Mouse (Mus musculus) fat pad, adult 2 months (tissue): ENCODE results near the gene Jade1.

Experiments
- DNase-seq: peaks from one replicate; pipeline ENCODE4 v3.0.0-alpha.2; 2011; ENCODE audit warnings: low read depth, low spot score; ENCODE audit errors: extremely low read depth

The Jade1 gene

DNA sequence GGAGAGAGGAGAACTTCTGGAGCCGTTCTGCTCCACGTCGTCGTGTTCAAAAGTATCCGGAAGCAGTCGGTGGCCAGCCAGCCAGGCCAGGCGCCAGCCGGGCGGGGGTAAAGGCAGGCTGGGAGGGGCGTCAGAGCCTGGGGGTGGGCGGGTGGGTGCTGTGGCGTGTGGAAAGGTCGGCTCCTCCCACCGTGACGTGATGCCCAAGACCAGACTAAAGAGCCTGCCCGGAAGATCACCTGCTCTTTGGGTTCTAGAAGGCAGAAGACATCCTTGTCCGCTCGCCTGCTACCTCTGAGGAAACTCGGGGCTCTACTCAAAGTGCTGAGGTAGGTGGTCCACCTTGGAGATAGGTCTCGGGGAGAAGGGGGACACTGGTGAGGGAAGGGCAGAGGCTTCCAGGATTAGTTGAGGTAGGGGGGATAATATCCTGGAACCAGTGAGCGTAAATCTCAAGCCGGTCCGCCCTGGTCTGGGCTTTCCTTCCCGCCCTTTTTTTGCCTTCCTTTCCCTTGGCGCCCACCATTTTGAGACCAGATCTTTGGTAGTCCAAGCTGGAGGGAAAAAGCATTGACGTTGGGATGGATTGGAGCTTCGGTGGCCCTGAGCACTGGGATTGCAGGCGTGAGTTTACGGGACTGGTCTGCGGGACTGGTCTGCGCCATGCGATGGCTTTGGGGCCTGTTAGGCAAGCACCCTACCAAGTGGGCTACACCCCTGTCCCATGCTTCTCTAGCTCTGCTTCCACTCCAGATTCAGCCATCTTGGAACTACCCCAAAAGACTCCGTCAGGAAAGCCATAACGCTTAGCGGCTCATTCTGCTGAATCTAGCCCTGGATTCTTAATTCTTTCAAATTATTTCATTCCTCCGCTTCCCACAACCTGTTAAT, at the start of gene Jade1:
Jade1 (plus strand) TSS at position 241 of the 891 bp plus-strand sequence.
- DNase-seq = no peak

GRCm38 (mm10) chr3:41509441-41509840, 46.1 kb upstream of the Jade1 start:
- peak; percentile 99 for DNase-seq

DNA sequence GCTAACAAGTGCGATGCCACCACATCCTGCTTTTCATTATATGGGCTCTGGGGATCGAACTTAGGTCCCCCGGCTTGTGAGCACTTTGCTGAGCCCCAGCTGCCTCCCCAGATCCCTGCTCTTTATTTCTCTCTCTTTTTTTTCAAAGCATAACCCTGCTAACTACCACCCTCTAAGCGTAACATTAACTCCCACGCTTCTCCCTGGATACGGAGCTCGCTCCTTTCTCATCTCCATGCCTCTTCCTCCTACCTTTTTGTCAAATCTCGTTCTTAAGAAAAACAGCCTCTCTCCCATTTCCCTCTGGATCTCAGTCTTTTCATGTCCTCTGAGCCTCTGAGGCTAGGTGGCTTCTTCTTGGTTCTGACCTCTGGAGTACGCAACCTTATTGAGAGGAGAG, 45.3 kb upstream of the Jade1 start:
- DNase-seq = no peak

- DNase-seq = no peak
These were observed 44.8 kb upstream of the Jade1 start for GRCm38 (mm10) chr3:41510750-41511149.

GRCm38 (mm10) chr3:41514003-41514402, 41.5 kb upstream of the Jade1 start:
- DNase-seq = no peak

DNA sequence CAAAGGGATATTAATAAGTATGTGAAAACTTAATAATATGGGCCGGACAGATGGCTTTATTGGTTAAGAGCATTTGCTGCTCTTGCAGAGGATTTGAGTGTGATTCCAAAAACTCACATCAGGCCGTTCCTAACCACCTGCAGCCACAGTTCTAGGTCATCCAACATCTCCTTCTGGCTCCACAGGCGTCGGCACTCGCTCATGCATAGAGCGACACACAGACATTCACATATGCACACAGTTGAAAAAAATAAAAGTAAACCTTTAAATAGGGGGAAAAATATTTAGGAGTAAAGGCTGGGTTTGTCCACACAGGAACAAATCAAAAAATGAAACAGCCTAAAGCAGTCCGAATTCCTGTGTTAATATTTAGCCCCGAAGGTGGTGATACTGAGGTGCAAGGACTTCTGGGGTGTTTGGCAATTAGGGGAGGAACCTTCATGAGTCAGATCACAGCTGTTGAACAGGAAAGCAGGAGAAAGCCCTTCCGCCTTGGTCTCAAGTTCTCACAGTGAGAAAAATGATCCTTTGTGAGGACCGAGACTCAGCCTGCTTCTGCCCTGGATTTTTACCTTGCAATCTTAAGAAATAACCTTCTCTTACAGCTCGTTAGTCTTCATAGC, 40.7 kb upstream of the Jade1 start:
- no peak for DNase-seq

DNA sequence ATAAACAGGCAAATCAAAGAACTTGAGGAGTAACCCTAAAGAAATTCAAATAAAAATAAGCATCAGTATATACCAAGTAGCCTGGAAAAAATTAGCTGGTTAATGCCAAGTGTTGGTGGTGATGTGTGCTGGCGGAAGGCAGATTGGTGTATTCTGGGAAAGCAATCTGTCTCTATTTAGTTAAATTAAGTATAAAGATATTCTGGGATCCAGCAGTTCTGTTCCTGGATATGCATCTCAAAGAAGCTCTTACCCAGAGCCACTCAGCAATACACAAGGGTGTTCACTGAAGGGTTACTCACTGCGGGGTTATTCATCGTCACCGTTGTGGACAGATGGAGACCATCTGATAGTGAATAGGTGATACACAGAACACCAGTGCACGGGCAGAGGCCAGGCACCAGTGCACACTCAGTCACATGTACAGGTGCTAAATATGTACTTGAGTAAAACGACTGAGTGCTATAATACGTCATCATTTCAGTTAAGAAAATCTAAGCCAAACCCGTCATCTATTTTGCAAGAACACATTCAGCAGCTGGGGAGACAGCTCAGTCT, 38.5 kb upstream of the Jade1 start:
- no peak for DNase-seq

DNA sequence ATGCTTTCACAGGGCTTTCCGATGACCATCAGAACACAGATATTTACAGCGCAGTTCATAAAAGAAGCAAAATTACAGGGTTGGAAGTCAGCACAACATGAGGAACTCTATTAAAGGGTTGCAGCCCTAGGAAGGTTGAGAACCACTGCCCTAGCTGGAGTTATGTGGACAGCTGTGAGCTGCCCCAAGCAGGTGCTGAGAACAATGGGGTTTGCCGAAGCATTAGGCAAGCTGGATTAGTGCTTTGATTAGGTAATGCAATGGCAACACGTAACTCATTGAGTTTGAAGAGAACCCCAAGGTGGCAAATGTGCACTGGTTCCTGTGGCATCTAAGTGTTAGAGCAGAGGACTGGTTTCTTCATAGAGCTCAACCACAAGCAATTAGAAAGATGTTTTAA, 34.6 kb upstream of the Jade1 start:
- no peak for DNase-seq

DNA sequence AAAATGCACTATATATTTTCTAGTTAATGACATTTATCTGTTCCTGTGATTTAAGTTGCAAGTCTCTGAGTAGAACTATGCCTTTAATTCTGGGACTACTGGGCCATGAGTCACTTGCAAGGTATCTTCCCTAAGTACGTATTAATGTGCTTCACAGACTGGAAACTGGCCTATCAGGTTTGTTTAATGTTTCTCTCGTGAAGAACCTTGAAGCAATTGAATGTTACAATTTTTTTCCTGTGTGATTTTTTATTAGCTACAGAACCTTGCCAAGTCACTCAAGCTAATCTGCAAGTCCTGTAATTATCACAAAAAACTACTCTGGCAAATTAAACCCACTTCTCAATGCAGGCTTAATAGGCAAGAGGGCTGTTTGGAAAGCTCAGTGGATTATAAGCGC, 33.8 kb upstream of the Jade1 start:
- DNase-seq = no peak

DNA sequence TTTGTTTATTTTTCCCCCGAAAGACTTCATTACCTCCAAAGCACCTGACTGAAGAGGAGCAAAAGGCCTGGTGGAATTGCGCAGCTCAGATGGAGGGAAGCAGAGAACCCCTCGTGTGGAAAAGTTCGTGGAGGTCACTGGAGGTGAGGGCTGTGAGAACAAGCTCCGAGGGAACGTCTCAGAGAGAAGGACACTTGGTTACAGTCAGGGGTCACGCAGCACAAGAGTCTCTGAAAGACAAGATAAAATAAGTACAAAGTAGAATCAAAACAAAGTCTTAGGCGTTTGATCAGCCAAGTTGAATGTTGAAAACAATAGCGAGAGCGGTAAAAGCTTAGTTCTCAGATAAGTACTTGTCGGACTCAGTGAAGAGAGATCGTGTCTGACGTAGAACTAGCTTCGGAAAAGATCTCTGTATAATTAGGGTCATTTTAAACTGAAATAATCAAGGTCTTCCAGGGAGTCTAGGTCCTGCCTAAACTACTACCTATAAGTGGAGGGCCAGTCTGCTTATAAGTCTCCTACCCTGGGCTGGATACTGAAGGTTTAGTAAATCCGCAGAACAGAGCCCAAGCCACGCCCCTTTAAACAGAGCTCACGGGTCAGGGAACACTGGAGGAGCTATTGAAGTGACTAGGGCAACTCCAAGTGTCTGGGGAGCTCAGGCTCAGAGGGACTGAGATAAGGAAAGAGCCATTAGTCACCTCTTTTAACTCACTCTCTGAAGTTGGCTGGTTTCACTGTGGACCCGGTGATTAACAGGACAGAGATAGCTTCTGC, 33.1 kb upstream of the Jade1 start:
- no peak for DNase-seq

DNA sequence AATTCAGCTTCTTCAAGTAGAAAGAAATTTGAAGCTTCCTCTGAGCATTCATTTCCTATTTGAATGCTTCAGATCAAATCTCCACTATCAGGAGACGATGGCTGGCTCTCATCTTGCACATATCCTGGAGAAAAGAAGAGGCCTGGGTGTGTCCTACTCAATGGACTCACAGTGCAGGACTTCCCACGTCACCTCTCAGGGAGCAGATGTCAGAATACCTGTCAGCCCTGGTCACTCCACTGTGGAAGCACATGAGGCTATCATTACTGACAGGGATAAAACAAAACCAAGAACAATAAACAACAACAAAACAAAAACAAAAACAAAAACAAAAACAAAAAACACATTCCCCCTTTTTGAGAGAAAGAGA, 32.5 kb upstream of the Jade1 start:
- DNase-seq = no peak

DNA sequence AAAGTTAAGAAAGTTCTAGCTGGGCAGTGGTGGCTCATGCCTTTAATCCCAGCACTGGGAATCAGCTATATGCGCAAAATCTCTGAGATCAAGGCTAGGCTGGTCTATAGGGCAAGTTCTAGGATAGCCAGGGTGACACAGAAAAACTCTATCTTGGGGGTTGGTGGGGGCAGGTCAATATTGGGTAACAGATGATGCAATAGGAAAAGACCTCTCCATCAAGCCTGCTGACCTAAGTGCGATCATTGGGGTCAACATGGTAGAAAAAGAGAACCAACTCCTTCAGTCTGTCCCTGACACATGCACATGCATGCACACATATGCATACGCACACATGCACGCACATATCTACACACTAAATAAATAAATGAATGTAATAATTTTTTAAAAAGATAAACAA, 32.1 kb upstream of the Jade1 start:
- DNase-seq = no peak

DNA sequence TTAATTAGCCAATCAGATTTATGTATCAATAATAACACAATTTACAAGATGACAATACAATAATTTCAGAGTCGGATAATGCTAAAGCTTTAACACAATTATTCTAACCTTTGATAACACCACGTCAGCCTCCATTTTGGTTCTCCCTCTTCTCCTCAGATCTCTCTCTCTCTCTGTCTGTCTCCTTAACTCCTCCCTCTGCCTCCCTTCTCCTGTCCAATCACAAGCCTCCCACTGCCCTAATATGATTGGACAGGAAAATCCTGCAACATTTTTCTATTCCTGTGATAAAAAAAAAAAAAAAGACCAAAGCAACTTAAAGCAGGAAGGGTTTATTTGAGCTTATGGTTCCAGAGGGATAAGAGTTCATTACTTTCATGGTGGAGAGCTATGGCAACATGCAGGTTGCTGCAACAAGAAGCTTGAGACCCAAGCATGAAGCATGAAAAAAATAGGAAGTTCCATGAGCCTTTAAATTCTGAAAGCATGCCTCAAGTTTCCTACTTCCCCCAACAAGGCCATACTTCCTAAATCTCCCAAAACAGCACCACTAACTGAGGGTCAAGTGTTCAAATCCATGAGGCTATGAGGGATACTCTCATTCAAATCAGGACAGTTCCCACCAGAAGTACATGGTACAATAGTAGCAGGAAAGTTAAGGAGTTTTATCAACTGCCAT, 27.1 kb upstream of the Jade1 start:
- DNase-seq = no peak

GRCm38 (mm10) chr3:41530156-41530555, 25.4 kb upstream of the Jade1 start:
- no peak for DNase-seq

DNA sequence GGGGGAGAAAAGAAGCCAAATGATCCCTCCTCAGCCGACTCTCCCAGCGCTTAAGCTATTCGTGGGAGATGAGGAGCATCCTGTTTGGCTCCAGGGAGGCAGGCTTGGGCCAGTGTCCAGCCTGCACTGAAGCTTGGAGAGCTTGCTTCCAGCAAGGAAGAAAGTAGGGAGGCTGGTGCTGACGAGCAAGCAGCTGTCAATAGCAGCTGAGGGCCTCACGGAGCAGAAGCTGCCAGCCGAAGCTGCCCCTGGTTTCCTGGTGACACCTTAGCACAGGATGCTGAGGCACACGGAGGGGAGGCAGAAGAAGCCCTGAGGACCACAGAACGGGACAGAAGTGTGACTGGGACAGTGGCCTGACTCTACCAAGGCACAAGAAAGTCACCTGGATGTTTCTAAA, 24.0 kb upstream of the Jade1 start:
- no peak for DNase-seq

GRCm38 (mm10) chr3:41532109-41532508, 23.4 kb upstream of the Jade1 start:
- no peak for DNase-seq

GRCm38 (mm10) chr3:41533660-41534059, 21.9 kb upstream of the Jade1 start:
- no peak for DNase-seq

GRCm38 (mm10) chr3:41537957-41538356, 17.6 kb upstream of the Jade1 start:
- DNase-seq = no peak

GRCm38 (mm10) chr3:41541313-41541712, 14.2 kb upstream of the Jade1 start:
- DNase-seq = no peak

DNA sequence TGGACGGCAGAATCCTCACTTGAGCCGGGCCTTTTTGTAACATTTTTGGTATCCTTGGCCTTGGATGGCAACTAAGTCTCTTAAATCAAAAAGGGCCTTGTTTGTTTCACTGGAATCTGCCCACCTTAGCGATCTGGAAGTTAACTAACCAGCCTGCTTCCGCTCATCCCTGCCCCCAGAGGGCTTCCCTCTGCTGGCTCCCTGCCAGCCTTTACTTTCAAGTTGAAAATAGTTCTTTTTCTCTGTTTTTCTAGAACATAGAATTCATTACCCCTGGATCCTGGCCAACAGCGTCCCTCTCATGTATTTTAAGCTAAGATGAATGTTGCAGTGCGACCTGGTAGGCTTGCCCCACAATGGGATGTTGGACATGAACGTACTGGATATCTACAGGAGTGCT, 11.1 kb upstream of the Jade1 start:
- DNase-seq = no peak

DNA sequence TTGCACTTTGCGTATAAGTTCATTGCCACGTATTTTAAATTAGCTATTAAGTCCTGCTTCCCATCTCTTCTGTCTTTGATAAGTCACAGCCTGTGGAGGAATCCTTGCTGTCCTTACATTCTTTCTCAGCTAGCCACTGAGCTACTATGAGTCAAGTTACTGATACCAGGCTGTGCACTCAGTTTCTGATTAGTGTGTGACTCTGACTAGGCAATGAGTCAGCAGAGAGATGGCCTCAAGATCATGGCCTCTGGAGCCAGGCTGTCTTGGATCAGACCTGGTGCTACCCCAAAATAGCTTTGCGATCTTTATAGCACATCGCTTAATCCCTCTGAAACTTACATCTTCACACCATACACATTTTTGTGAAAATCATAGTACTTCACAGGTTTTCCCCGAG, 8.2 kb upstream of the Jade1 start:
- DNase-seq = no peak
